Mouse (Mus musculus) lung, adult 2 months (tissue): Measurements from ENCODE around the gene Camk2g. TPM values are rescaled to one million over a fixed set of nuclear protein-coding genes. Genes with fewer than 3 reads are reported as not detected.

Source experiments
- DNase-seq: peaks from one replicate; pipeline ENCODE4 v3.0.0; 2022
- H3K4me1 ChIP-seq: fragments of 200-500 bp; 2 replicates; pipeline ENCODE4 v1.6.1; 2011; ENCODE audit warnings: low read length; ENCODE audit not compliant: control insufficient read depth, insufficient read depth
- H3K4me3 ChIP-seq: fragments of 200-500 bp; replicated peaks from 2 replicates; pipeline ENCODE3; 2011; ENCODE audit warnings: low read depth, mild to moderate bottlenecking, control low read depth, low read length; ENCODE audit errors: extremely low read depth
- CTCF ChIP-seq: fragments of 200-500 bp; IDR thresholded peaks from 2 replicates; pipeline ENCODE4 v1.5.1; 2011; ENCODE audit warnings: mild to moderate bottlenecking, low read length, control low read depth; ENCODE audit not compliant: insufficient read depth
- POLR2A ChIP-seq: fragments of 200-500 bp; IDR thresholded peaks from 2 replicates; pipeline ENCODE4 v1.6.1; 2011; ENCODE audit warnings: low read depth, mild to moderate bottlenecking, control low read depth, low read length, borderline replicate concordance; ENCODE audit errors: extremely low read depth
- WGBS: fragments of 180-500 bp; shearing (Covaris S2); methylation state at CpG from one replicate; pipeline ENCODE4 v1.1.7; 2018; 5-methylcytosine and 5-hydroxymethylcytosine counted together
- polyA plus RNA-seq: library from polyadenylated mRNA; depleted of rRNA; stranded (reverse); fragments of >200 nt; gene quantifications from 2 replicates; pipeline ENCODE4 v1.2.3, GENCODE M21; 2012

The Camk2g gene
- polyA plus RNA-seq, 1 experiment = 30.9 TPM

DNA sequence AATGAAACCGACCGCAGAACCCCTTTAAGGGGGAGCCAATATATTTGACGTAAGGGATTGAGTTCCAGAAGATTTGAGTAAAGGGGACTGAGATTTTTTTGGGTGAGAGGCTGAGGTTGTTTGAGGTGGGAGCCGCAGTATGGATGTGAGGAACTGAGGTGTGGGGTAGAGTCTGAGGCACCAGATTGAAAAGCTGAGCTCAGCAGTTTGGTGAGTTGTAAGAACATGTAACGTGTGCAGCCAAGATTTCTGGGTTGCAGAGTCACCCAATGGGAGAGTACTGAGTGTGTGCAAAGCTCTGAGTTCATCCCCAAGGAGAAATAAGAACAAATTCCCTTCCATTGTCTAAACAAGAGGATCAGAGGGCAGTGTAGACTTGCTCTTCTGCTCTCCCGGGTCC is 4.4 kb upstream of the Camk2g start:
- H3K4me1 ChIP-seq = 0 out of 2 replicates have a peak, but pooled peaks cover 2% of the 10 kb centered on the region
- TF ChIP-seq POLR2A (no peak), CTCF (no peak)
- WGBS = 71% methylated on average over 6 of the region's 6 CpGs
- DNase-seq = no peak
- H3K4me3 ChIP-seq = no peak overlapping the region

DNA sequence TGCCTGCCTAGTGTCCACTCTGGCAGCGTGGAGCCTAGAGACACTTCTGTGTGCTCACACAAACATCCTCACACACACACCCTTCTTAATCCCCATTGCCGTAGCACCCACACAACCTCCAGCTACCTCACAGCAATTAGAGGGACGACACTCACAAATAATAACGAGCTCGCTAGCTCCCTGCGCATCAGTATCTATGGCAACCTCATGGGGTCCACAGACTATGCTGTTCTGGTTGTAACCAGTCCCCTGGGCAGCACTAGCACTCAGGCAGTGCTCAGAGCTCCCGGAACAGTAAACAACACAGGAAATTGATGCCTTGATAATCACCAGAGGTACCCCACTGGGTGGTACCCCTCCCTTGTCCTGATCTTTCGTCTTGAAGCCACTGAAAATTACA is 2.8 kb upstream of the Camk2g start:
- no peak overlapping the region for H3K4me3 ChIP-seq
- peaks cover 7% of the 10 kb centered on the region; the same call in 1 of the 2 replicates for H3K4me1 ChIP-seq
- DNase-seq = no peak
- WGBS = 81% methylated on average over 8 of the region's 8 CpGs
- TF ChIP-seq CTCF (no peak), POLR2A (no peak)

DNA sequence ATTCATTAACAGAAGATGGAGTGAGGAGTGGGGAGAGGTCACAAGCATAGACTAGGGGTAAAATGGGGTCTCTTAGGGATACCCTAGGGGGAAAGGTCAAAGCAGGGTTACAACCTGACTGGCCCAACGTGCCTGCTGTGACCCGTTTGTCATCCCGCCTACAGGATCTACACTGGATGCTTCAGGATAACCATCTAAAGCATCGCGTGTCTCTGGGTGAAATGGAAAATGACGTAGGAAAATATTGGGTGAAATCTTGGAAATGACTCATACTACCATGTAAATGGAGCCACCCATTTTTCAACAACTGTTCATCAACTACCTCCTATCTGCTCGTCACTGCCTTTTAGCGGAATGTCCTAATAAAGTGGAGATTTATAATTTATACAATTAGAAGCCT is 2.3 kb upstream of the Camk2g start:
- Histone ChIP-seq H3K4me1 (peaks cover 9% of the 10 kb centered on the region; the same call in 1 of the 2 replicates), H3K4me3 (no peak overlapping the region)
- WGBS = 79% methylated on average over 8 of the region's 8 CpGs
- no peak for DNase-seq
- no peak for TF ChIP-seq POLR2A
- no peak for TF ChIP-seq CTCF

- 49% methylated on average over 9 of the region's 9 CpGs for WGBS
- no peak for TF ChIP-seq CTCF
- no peak for TF ChIP-seq POLR2A
- no peak overlapping the region for H3K4me3 ChIP-seq
- H3K4me1 ChIP-seq = peaks cover 9% of the 10 kb centered on the region; the same call in 1 of the 2 replicates
- no peak for DNase-seq
Observed at GRCm38 (mm10) chr14:20795423-20796152, 1.7 kb upstream of the Camk2g start.

DNA sequence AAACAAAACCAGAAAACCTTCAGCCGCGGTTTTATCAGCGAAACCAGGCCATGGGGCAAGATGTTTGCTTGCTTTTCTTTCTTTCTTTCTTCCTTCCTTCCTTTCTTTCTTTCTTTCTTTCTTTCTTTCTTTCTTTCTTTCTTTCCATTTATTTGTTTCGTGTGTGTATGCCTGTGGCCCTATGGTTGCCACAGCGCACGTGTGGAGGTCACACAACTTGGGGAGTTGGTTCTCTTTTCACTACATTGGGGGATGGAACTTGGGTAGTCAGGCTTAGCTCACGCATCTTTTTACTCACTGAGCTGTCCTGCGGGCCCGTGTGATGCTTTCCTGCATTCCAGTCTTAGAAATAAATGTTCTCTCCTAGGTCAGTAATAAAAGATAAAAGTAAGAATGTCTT is 701 bp upstream of the Camk2g start:
- H3K4me3 ChIP-seq = peak overlapping the region; percentile 77
- TF ChIP-seq POLR2A = no peak
- TF ChIP-seq CTCF = no peak
- DNase-seq = no peak
- H3K4me1 ChIP-seq = peaks cover 9% of the 10 kb centered on the region; the same call in 1 of the 2 replicates
- 30% methylated on average over 9 of the region's 9 CpGs for WGBS

GRCm38 (mm10) chr14:20792922-20793757 is 748 bp downstream of the Camk2g start:
- peak overlapping the region; percentile 97 for H3K4me3 ChIP-seq
- 2% methylated on average over 53 of the region's 57 CpGs for WGBS

DNA sequence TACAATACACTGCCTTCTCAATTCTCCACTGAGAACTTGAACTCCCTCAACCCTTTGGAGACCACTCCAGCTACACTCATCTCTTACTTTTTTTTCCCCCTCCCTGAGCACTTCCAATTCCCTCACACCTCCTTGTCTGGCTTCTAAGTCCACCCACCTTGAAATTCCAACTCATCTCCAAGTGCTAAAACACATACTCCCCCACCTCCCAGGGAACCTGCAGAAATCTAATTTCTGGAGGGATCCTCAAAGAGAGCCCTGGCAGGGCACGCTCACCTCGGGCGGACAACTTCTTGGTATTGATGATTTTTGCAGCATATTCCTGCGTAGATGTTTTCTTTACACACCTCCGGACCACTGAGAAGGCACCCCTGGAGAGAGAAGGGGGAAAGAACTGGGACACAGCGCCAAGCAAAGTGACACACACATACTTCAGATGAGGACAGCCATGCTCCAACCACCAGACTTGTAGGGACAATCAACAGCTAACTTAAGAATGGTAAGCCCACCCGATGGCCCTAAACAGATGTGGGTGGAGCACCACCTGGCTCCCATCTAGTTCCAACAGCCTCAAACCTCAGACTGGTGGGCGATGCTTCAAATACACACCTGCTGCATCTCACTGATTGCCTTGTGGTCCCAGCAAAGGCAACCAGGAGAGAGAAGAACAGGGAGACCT is 1.5 kb downstream of the Camk2g start:
- Histone ChIP-seq H3K4me1 (peaks cover 9% of the 10 kb centered on the region; the same call in 1 of the 2 replicates), H3K4me3 (peak overlapping the region; percentile 43)
- no peak for DNase-seq
- no peak for TF ChIP-seq CTCF
- TF ChIP-seq POLR2A = no peak
- 72% methylated on average over 8 of the region's 8 CpGs for WGBS

More at GRCm38 (mm10) chr14:20792922-20793757, 748 bp downstream of the Camk2g start:
- DNase-seq = no peak
- peaks cover 9% of the 10 kb centered on the region; the same call in 1 of the 2 replicates for H3K4me1 ChIP-seq
- TF ChIP-seq CTCF = no peak
- no peak for TF ChIP-seq POLR2A

GRCm38 (mm10) chr14:20791511-20792242 is 2.2 kb downstream of the Camk2g start:
- 61% methylated on average over 16 of the region's 16 CpGs for WGBS
- H3K4me1 ChIP-seq = peaks cover 9% of the 10 kb centered on the region
- TF ChIP-seq CTCF (peak; percentile 40; the same call in 1 of the 2 replicates), POLR2A (no peak)
- H3K4me3 ChIP-seq = no peak overlapping the region
- no peak for DNase-seq
